Mouse (Mus musculus) bone marrow macrophage, adult 2 months (primary cell): ENCODE data around the gene Usp24.

Experiments used
- CTCF ChIP-seq: IDR thresholded peaks from 2 replicates; pipeline ENCODE4 v1.5.1; 2012; ENCODE audit warnings: low read depth, mild to moderate bottlenecking, low read length, moderate library complexity
- POLR2A ChIP-seq: IDR thresholded peaks from 2 replicates; pipeline ENCODE4 v1.6.1; 2012; ENCODE audit warnings: mild to moderate bottlenecking, low read depth, low read length, borderline replicate concordance

DNA sequence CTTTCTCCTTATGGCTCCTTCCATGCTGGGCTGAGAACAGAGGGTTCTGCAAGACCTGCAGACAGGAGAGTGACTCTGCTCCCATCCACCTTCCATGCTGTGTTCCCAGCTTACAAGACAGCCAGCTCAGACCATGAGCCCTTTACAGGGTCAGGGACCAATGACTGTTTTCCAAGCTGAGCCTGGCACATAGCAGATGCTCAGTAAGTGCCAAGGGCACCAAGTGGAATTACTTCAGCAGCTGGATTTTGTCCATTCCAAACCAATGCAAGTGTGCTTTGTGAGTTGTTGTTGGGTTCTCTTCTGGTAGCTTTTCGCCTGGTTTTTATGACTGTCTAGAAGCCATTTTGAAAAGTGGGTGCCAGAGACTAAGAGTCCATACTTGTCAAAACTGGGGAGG, 167.8 kb downstream of the Usp24 start:
- TF ChIP-seq POLR2A (no peak), CTCF (no peak)
